Mouse (Mus musculus) myocyte (in vitro differentiated cells): ENCODE measurements around the gene Gm20489.

ENCODE experiments used
- CEBPB ChIP-seq: IDR thresholded peaks from 2 replicates; pipeline ENCODE4 v1.6.1; 2011; ENCODE audit warnings: mild to moderate bottlenecking, moderate library complexity; ENCODE audit not compliant: poor library complexity, insufficient read depth, severe bottlenecking
- E2F4 ChIP-seq: IDR thresholded peaks from one replicate; pipeline ENCODE4 v1.6.1; 2011; ENCODE audit warnings: mild to moderate bottlenecking, control low read depth, moderate library complexity; ENCODE audit not compliant: insufficient read depth
- MAX ChIP-seq: IDR thresholded peaks from one replicate; pipeline ENCODE4 v1.6.1; 2011; ENCODE audit warnings: low read depth, mild to moderate bottlenecking, control low read depth
- MYOD1 ChIP-seq, 3 experiments: IDR thresholded peaks; one replicate each; pipeline ENCODE4 v1.6.1; 2011; ENCODE audit warnings: control low read depth in 2 of 3, low read depth in 2 of 3, mild to moderate bottlenecking in 2 of 3, moderate library complexity in 1 of 3; ENCODE audit not compliant: insufficient read length in 2 of 3, control insufficient read depth in 1 of 3
- MYOG ChIP-seq, 3 experiments: IDR thresholded peaks; one replicate each; pipeline ENCODE4 v1.6.1; 2011; ENCODE audit warnings: control low read depth in 2 of 3, low read depth in 2 of 3, mild to moderate bottlenecking in 2 of 3; ENCODE audit not compliant: insufficient read length in 2 of 3, control insufficient read depth in 1 of 3, insufficient read depth in 1 of 3
- POLR2A ChIP-seq: IDR thresholded peaks from one replicate; pipeline ENCODE4 v1.6.1; 2011; ENCODE audit warnings: low read depth, mild to moderate bottlenecking, control low read depth, moderate library complexity; ENCODE audit not compliant: insufficient read length
- REST ChIP-seq: IDR thresholded peaks from one replicate; pipeline ENCODE4 v1.6.1; 2011; ENCODE audit warnings: mild to moderate bottlenecking, control low read depth, moderate library complexity; ENCODE audit not compliant: insufficient read depth, insufficient read length
- SRF ChIP-seq: IDR thresholded peaks from one replicate; pipeline ENCODE4 v1.6.1; 2011; ENCODE audit warnings: low read depth; ENCODE audit not compliant: control insufficient read depth, insufficient read length
- TCF12 ChIP-seq: IDR thresholded peaks from one replicate; pipeline ENCODE4 v1.6.1; 2011; ENCODE audit warnings: mild to moderate bottlenecking, control low read depth; ENCODE audit not compliant: poor library complexity, insufficient read depth, severe bottlenecking
- TCF3 ChIP-seq: IDR thresholded peaks from one replicate; pipeline ENCODE4 v1.6.1; 2011; ENCODE audit warnings: low read depth, control low read depth; ENCODE audit not compliant: insufficient read length
- USF1 ChIP-seq: IDR thresholded peaks from one replicate; pipeline ENCODE4 v1.6.1; 2011; ENCODE audit warnings: low read depth, mild to moderate bottlenecking, control low read depth, moderate library complexity

DNA sequence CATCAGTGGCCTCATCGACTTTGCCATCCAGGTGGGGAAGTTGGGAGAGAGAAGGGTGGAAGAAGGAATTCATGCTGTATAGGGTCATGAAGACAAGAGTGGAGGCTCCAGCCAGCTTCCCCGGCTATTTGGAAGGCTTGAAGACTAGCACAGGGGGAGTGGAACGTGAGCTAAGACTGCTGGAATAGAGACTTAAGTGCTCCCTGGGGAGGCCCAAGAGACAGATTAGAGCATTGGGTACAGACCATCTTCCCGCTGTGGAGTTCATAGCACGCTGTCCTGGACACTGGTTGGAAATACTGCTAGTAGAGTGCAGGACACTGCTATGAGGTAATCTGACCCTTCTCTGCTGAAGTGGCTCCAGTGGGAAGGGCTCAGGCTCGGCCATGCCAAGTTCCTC is 14.0 kb upstream of the Gm20489 start:
- TF ChIP-seq REST (no peak), TCF3 (no peak), E2F4 (no peak), POLR2A (no peak), MYOD1 (IDR thresholded peaks at IDR 0.05; ENCODE audit: control insufficient read depth in 1 of 3, insufficient read length in 2 of 3, low read depth in 2 of 3) (no peak), USF1 (no peak), TCF12 (no peak), CEBPB (no peak), MAX (no peak), SRF (no peak), MYOG (IDR thresholded peaks at IDR 0.05; ENCODE audit: control insufficient read depth in 1 of 3, insufficient read depth in 1 of 3, insufficient read length in 2 of 3, low read depth in 2 of 3) (no peak)
